Mouse (Mus musculus): ENCODE measurements around the gene Rfx2.

The Rfx2 gene

DNA sequence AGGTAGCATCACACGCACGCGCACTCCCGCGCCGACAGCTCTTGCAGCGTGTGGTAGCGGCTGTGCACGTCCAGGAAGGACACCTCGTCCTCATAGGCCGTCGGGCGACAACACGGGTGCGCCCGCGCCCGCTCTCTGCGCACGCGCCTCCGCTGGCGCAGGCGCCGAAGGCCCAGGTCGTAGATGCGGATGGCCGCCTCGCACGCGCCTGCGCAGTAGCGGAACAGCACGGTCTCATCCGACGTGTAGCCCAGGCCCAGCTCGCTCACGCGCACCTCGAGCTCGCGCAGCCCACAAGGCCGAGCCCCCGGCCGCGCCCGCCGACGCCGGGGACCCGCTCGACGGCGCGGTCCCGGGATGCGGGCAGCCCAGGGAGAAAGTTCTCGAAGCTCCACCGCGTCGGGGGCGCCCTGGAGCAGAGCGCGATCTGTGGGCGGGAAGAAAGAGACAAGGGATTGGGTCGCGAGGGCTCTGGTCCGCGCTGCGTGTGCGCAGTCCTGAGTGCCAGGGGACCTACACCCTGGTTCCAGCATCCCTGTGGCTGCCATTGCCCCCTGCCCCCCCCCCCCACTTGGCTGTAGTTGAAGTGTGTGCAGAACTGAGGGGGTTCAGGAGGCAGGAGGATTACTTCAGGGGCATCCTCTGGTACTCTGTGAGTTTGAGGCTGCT lies 79.3 kb downstream of the Rfx2 start:
- DNase-seq = no peak

DNA sequence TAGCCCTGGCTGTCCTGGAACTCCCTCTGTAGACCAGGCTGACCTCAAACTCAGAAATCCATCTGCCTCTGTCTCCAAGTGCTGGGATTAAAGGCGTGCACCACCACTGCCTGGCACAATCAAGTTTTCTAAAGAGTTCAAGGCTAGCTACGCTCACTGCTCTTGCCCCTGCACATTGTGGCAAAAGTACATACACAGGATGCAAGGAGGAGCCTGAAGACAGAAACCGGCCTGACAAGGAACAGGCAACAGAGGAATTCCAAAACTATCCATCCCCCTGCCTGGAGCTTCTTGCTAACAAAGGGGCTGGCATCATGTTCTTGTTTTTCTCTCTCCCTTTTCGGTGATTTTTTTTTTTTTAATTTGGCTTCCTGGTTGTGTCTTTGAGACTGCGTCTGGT lies 86.6 kb downstream of the Rfx2 start:
- DNase-seq = no peak

DNA sequence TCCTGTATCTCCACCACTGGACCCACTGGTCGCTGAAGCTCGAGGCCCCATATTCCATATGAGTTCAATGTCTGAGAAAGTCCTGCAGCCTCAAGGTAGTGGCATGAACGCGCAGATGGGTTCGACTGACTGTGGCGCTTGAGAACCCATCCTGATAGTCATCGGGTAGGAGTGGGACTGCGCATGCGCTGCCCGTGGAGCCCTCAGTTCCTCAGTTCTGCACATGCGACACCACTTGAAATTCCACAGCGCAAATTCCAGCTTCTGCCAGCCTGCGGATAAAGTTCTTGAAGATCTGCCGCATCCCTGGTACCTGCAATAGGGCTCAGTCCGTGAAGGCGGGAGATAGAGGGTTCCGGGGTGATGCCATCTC lies 90.0 kb downstream of the Rfx2 start:
- DNase-seq = no peak

DNA sequence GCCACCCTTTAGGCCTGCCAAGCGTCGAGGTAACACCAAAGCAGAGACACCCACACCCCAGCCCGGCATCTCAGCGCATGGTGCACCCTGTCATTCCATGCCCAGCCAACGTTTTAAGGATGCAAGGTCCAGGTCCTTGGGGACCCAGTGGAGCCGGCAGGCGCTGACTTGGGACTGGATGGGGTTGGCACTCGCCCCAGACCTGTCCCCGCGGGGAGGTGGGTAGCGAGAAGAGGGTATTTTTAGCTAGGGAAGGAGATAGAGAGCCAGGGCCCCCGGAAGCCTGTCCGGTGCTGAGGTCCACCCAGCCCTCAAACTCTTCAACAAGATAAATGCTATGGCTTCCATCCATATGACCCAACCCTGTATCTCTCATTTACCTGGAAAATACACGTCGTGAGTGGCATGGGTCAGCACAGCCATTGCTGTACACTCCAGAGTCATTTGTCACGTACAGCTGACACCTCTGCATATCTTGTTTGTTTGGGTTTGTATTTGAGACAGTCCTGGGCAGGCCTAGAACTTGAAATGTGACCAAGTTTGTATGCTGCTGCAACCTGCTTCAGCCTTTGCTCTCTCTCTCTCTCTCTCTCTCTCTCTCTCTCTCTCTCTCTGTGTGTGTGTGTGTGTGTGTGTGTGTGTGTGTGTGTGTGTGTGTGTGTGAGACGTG lies 90.6 kb downstream of the Rfx2 start:
- no peak for DNase-seq

DNA sequence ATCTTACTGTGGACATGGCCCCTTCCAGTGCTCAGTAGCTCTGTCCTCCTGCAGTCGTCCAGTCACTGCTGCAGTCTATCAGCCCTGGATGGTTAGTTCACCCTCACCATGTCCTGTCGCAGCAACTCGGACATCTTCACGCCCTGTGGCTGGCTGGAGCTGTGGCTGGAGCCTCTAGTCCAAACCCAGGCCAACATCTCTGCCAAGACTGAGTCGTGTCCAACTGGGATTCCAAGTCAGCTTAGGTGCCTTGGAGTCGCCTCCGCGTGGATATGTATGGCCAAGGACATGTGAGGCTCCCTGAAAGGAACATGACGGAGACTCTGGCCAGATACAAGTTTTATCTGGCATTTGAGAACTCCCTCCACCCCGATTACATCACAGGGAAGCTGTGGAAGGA lies 92.6 kb downstream of the Rfx2 start:
- no peak for DNase-seq

DNA sequence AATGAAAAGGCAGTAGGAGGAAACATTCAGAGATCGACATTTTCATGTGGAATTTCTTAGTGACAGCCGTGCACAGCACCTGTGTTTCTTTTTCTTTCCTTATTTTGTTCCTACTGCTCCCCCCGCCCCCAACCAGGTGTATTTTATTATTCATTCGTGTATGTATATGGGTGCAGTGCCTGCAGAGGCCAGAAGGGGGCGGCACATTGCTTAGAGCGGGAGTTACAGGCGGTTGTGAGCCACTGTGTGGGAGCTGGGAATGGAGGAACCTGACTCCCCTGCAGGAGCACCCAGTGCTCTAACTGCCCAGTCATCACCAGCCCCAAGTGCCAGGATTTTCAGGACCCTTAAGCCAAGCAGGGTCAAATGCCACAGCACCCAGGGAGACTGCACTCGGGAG lies 94.3 kb downstream of the Rfx2 start:
- DNase-seq = no peak

DNA sequence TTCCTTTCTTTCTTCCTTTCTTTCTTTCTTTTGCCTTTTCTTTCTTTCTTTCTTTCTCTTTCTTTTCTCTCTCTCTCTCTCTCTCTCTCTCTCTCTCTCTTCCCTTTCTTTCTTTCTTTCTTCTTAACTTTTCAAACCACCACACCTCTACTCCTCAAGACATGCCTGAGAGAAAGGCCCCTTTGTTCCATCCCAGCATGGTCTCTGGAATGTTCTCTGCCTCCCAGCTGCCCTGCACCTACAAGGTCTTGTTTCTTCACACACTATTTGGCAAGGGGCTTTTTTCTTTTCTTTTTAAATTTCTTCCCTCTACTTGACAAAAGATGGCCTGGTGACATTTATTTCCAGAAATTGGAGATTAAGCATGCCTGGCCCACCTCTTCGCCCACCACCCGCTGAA lies 101.2 kb downstream of the Rfx2 start:
- no peak for DNase-seq

DNA sequence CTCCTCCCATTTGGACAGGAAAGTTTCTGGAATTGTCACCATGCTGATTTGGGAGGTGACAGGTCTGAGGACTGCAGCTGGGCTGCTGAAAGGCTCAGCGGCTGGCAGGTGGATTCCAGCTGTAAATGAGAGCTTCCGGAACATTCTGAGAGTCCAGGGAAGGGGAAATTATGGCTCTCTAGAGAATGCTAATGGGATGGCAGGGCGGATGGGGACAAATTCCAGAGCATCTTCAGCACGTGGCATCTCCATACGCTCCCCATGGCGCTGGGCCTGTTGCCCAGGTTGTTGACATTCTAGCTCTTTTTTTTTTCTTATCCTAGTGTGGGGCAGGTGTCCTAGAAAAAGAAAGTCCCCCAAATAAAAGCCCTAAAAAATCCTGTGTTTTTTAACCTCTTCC lies 101.7 kb downstream of the Rfx2 start:
- no peak for DNase-seq

DNA sequence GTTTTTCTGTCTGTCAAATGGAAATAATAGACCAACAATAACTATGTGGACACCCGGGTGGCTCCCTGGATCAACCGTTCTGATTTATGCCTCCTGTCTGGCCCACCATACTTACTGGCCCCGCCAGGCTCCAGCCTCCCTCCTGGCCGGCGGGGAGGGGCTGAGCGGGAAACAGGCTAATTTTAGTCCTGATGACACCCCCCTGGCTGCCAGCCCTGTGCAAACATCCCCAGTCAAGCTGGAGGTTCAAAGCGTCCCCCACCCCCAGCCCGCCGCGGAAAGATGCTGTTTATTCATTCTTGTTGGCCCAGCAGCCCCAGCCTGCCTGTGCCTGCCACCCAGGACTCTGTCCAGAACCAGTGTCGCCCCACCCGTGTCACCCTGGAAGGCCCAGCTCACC lies 102.7 kb downstream of the Rfx2 start:
- DNase-seq = peak in 1 of 2 experiments; percentile 28

DNA sequence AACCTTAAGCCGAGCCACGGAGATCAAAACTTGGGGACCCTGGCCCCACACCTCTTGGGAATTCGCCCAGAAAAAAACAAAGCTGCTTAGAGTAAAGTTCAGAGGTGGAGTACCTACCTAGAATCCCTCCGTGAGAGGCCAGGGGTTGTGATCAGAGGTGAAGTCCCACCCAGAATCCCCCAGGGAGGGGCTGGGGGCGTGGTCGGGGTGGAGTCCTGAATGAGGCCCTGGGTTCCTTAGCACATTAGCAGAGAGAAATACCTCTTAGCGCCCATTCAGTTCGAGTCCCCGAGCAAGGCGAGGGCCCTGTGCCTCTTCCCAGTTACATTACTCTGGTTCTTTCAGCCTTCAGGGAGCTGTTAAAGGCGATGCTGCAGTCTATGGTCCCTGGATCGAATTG lies 103.2 kb downstream of the Rfx2 start:
- DNase-seq = no peak

DNA sequence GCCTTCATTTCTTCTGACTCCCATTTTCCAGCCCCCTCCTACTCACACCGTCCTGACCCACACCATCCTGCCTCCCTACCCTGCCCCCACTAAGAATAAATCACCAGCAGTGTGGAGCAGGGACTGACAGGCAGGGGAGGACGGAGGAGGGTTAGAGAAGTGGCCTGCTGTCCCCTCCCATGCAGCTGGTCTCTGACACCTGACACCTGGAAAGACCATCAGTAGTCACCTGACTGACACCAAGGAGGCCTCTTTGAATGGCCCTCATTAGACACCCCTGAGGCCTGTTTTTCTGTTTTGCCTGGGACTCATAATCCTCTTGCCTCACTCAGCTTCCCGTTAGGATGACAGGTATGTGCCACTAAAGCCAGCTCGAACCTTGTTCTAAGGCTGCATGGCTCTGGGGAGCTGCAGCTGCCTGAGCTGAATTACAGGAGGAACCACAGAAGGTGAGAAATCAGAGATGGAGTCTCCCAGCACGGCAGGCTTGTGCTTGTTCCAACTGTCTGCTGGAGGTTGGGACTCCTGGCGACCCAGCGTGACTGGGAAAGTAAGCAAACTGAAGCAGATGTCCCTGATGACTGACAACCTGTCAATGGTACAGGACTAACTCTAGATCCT lies 103.7 kb downstream of the Rfx2 start:
- DNase-seq = no peak

Measured in lung, adult 18-20 months (tissue).